Mouse (Mus musculus) large intestine, adult 2 months (tissue): Measurements from ENCODE around the gene Styk1. TPM values are rescaled to one million over a fixed set of nuclear protein-coding genes. Genes with fewer than 3 reads are reported as not detected.

Experiments
- DNase-seq: peaks from one replicate; pipeline ENCODE4 v3.0.0-alpha.2; 2012; ENCODE audit warnings: low read depth, low spot score
- WGBS: fragments of 180-500 bp; shearing (Covaris S2); methylation state at CpG from one replicate; pipeline ENCODE4 v1.1.7; 2018; 5-methylcytosine and 5-hydroxymethylcytosine counted together
- polyA plus RNA-seq: library from polyadenylated mRNA; depleted of rRNA; stranded (reverse); fragments of >200 nt; gene quantifications from 2 replicates; pipeline ENCODE4 v1.2.3, GENCODE M21; 2012; rRNA removed

Styk1 gene
- polyA plus RNA-seq, result 40.8 and 66.7 TPM in 2 replicates

DNA sequence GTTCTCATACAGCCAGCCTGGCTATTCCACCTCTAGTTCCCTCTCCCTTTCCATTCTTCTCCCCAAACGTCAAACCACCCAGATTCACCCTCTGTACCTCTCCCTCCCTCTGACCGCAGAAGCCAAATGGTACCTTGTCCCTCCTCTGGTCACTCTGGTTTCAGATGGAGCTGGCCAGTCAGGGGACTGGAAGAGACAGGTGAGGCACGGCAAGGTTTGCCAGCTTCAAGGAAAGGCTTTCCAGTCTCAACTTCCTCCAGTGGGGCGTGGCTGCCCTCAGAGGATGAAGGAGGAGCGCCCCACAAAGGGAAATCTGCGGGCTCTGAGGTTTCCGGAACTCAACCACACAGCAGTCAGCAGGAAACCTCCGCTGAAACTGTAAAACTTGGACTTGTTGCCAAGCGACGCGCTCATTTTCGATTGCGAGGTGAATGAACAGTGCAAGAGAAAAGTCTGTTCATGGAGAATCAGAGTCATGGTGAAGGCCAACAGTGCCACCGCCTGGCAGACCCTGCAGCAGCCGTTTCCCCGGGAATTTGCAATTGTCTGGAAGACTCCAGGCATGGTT lies at the start of gene Styk1:
Gene Styk1, minus strand, starts transcription at position 246 of the 568 bp plus-strand sequence.
- WGBS, result under 1% methylated on average over 16 of the region's 16 CpGs
- peak; percentile 98 for DNase-seq

GRCm38 (mm10) chr6:131403036-131403435 lies 49.6 kb upstream of the Styk1 start:
- DNase-seq, result no peak
- WGBS, result 11% methylated on average over 2 of the region's 2 CpGs

DNA sequence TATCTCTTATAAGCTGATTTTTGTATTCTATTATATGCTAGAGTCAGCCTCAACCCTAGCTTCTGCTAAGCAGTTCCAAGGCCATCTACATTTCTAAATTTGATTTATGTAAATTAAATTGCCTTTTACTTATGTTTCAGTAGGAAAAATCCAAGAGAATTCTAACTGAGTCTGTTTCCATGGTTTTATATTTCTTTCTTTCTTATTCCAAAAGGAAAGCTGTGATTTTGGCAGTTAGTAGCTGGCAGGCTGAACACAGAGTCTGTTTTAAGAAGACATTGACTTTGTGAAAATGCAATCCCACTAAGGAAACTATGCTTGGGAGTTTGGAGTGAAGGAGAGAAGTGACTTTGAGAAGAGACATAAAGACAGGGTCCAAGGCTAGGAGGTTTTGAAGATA lies 49.2 kb upstream of the Styk1 start:
- no peak for DNase-seq

- WGBS, result 99% methylated on average over 2 of the region's 2 CpGs
- no peak for DNase-seq
These were observed 47.9 kb upstream of the Styk1 start for GRCm38 (mm10) chr6:131401259-131401658.

DNA sequence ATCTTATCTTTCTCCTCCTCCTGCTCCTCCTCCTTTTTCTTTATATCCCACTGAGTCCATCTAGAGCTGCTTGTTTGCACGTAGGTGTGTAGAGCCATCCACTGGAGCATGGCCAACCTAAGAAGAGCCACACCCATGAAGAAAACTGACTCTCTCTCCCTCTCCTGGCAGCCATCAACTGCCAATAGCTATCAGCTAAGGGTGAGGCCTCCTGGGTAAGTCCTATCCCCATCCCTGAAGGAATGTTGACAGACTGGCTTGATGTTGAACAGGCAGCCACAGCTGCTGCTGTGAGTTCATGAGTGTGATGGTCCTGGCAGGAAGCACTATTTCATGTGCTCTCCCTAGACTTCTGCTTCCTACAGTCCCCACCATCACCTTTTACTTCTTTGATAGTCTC lies 43.3 kb upstream of the Styk1 start:
- peak; percentile 83 for DNase-seq
- WGBS, result 17% methylated on average over 1 of the region's 1 CpGs

- 79% methylated on average over 4 of the region's 4 CpGs for WGBS
- DNase-seq, result no peak
These were observed 40.7 kb upstream of the Styk1 start for GRCm38 (mm10) chr6:131393873-131394660.

GRCm38 (mm10) chr6:131388040-131389021 lies 34.9 kb upstream of the Styk1 start, which contains the start of gene Ybx3:
Gene Ybx3, minus strand, starts transcription at chr6:131388476.
- WGBS, result 1% methylated on average over 105 of the region's 107 CpGs
- DNase-seq, result no peak

- no peak for DNase-seq
These were observed 34.0 kb upstream of the Styk1 start for GRCm38 (mm10) chr6:131387221-131388039.

GRCm38 (mm10) chr6:131386416-131387019 lies 33.1 kb upstream of the Styk1 start:
- whole genome bisulfite sequencing, result 26% methylated on average over 9 of the region's 9 CpGs
- no peak for DNase-seq

More at GRCm38 (mm10) chr6:131387221-131388039, 34.0 kb upstream of the Styk1 start:
- WGBS, result under 1% methylated on average over 43 of the region's 43 CpGs

GRCm38 (mm10) chr6:131385469-131385868 lies 32.1 kb upstream of the Styk1 start:
- 75% methylated on average over 1 of the region's 1 CpGs for WGBS
- no peak for DNase-seq

DNA sequence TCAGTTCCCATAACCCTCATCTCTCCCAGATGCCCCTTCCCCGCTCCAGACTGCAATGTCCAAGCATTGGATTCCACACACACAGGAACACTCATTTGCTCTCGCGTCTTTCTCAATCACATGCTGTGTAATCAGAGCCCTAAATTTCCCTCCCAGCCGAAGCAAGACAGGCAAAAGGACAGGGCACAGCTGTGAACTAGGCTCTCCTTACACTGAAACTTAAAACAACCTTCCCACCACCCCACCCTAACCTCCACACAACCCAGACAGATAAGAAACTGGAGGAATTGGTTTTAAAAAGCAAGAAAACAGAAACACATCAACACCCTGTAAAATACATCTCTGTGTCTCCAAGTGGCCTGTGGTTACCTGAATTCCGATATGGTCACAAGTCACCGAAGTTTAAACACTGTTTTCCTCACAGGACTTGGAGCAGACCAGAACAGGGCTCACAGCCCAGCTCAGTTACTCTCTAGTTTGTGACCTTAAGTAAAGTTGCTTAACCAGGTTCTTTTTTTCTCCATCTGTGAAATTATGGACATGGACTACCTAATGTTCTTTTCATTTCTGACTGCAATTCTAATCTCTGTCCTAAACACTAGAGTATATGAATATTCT lies 30.4 kb upstream of the Styk1 start:
- no peak for DNase-seq
- 26% methylated on average over 6 of the region's 6 CpGs for WGBS

DNA sequence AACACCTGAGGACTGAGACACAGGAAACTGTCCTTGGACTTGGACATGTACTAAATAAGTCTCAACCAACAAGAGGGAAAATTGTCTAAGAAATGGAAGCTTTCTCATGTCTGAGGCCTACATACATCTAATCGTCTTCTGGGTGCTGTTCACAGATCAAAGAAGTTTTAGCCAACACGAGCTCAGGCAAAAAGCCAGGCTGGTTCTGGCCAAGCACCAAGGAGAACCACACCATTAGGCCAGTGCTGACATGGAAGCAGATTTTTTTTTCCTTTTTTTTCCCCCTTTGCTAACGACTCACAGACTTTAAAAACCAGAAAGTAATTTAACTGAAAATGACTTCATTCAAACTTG lies 29.6 kb upstream of the Styk1 start:
- no peak for DNase-seq
- WGBS, result 5% methylated on average over 3 of the region's 3 CpGs

GRCm38 (mm10) chr6:131382232-131382983 lies 29.0 kb upstream of the Styk1 start:
- DNase-seq, result no peak

DNA sequence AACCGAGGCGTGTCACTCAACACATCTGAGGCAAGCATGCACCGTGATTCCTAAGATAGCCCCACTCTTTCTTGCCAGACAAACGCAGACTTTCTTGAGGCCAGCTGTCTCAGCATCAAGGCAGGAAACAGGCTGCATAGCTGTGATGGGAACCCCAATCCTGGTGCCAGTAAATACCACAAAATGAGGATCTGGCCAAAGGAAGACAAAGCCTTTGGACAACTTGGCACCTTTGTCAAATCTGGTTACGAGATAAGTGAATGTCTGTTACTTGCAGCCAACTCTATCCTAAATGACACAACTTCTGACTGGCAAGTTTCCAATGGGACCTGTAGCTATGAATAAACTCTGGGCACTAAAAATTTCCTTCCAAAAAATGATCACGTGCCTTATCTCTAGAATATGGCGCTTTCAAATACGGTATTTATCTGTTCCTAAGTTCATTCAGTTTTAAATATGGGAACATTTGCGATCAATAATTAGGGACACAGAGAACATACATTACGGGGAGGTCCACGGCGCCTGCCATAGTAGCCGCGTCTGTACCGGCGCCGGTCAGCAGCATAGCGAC lies 25.5 kb upstream of the Styk1 start:
- no peak for DNase-seq
- WGBS, result 91% methylated on average over 18 of the region's 18 CpGs

More at GRCm38 (mm10) chr6:131382232-131382983, 29.0 kb upstream of the Styk1 start:
- 8% methylated on average over 14 of the region's 14 CpGs for WGBS

- WGBS, result 95% methylated on average over 5 of the region's 5 CpGs
- no peak for DNase-seq
These were observed 24.0 kb upstream of the Styk1 start for GRCm38 (mm10) chr6:131377378-131377777.

- no peak for DNase-seq
- 79% methylated on average over 13 of the region's 13 CpGs for WGBS
These were observed 21.4 kb upstream of the Styk1 start for GRCm38 (mm10) chr6:131374594-131375340.

GRCm38 (mm10) chr6:131373160-131373559 lies 19.8 kb upstream of the Styk1 start:
- WGBS, result 89% methylated on average over 5 of the region's 5 CpGs
- no peak for DNase-seq
